Mouse (Mus musculus) heart, postnatal 0 days (tissue): Measurements from ENCODE around the gene Srrm1.

Experiments used
- CTCF ChIP-seq: IDR thresholded peaks from 2 replicates; pipeline ENCODE4 v1.5.1; 2016; ENCODE audit warnings: antibody characterized with exemption, control low read depth, low read depth
- EP300 ChIP-seq: IDR thresholded peaks from 2 replicates; pipeline ENCODE4 v1.6.1; 2016; ENCODE audit warnings: antibody characterized with exemption, low read depth

DNA sequence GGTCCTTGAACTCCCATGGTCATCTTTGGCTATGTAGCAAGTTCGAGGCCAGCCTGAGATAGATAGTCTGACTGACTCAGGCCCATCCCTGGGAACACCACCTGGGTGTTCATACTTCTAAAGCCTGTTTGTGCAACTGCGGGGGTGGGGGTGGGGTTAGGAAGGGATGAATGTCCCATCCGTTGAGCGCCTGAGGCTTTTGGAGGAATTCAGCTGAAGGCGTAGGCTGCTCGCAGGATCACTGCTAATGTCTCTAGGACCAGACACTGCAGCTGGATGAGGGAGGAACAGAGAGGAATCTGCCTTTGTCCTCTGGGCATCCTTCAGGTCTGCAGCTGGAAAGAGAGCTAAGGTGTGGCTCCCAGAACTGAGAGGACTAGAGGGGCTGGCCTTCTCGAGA is 41.5 kb upstream of the Srrm1 start:
- no peak for TF ChIP-seq CTCF
- TF ChIP-seq EP300: no peak
